Mouse (Mus musculus): Measurements from ENCODE around the gene Sergef.

GRCm38 (mm10) chr7:46565374-46565773 is 74.2 kb downstream of the Sergef start:
- TF ChIP-seq POLR2A (IDR thresholded peaks at IDR 0.05; ENCODE audit: control insufficient read depth, extremely low read depth, insufficient read depth, low read length, poor library complexity) = no peak
- TF ChIP-seq CTCF (IDR thresholded peaks at IDR 0.05; ENCODE audit: borderline replicate concordance, control insufficient read depth, extremely low read depth, insufficient read depth, low read length, poor library complexity) = no peak

Measured in thymus, adult 2 months (tissue).